Mouse (Mus musculus) c-Kit-negative CD71-positive TER-119-positive erythroid progenitor cells, embryonic 14.5 days (primary cell): Measurements from ENCODE around the gene H2-Q10.
A peak's percentile ranks its signal among the peaks of the same experiment; 100 is the strongest.

ENCODE experiments used
- DNase-seq: peaks from one replicate; pipeline ENCODE4 v3.0.0-alpha.2; 2013; ENCODE audit warnings: low read depth, low spot score

Gene H2-Q10

DNA sequence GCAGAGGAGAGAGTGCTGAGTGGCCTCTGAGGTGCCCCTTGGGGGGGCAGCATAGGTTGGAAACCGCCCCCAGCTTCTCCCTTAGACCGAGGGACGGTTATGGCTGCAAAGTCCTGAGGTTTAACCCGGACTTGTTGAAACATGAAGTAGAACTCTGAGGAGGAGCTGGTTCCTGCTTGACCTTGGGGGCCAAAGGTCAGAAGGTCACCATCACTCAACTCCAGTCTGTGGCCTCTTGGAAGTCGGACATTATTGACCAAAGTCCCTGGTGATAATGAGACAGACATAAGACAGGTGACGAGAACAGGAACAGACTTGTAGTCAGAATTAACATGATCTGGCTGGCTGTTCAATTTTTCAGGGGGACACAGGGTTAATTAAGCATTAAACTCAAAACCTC, 44.9 kb downstream of the H2-Q10 start:
- DNase-seq, result no peak

GRCm38 (mm10) chr17:35515911-35516640, 46.2 kb downstream of the H2-Q10 start:
- DNase-seq, result no peak

DNA sequence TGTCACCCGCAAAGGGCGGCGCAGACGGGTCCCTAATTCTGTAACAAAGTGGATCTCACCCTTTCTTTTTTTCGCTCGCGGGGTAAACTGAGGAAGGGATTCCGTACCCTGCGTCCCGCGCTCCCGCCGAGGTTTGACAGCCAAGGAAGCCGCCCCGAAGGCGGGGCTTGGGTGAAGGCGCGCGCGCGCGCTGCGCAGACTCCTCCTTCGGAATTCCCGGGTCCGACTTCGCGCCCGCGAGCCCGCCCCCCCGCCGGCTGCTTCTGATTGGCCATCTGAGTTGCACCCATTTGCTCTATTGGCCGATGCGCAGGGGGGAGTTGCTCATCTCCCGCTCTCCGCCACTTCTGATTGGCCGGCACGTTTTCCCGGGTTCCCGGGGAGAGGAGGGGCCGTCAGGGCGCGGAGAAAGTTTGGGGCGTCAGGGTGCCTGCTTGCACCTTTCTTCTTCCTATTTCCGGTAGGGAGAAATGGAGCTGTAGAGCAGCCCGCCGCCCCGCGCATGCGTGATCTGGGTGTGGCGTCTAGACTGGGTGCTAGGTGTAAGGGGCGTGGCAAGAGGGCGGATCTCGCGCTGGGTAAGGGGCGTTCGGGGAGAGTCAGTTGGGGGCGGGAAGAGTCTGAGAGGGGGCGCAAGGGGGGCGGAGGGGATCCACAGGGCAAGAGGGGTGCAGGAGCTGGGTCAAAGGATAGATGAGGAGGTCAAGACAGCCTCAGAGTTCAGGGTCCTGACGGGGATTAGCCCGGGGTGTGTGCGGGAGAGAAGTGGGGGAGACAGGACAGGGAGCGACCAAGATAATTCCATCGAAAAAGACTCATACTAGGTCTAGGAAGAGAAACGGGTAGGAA, 47.0 kb downstream of the H2-Q10 start, which contains the start of the genes Tcf19 and Cchcr1:
Gene Tcf19, minus strand, starts transcription at position 173 of the 849 bp plus-strand sequence.
Gene Cchcr1, plus strand, starts transcription at position 449 of the 849 bp plus-strand sequence.
- DNase-seq, result peak; percentile 95

GRCm38 (mm10) chr17:35517526-35517925, 47.6 kb downstream of the H2-Q10 start:
- peak; percentile 19 for DNase-seq
